Mouse (Mus musculus) heart, embryonic 16.5 days (tissue): ENCODE measurements around the gene Sirpa. TPM values are rescaled to one million over a fixed set of nuclear protein-coding genes. Genes with fewer than 3 reads are reported as not detected.

Experiments
- ATAC-seq: fragments of 200-750 bp; cut with Nextera tagmentation; replicated peaks from 2 replicates; pipeline ENCODE4 v1.8.0; 2017; ENCODE audit warnings: moderate number of reproducible peaks; ENCODE audit not compliant: insufficient read depth, low FRiP score; ENCODE audit errors: extremely low read depth
- H3K27ac ChIP-seq: fragments of 300-500 bp; sonication (generic); 2 replicates; pipeline ENCODE4 v1.5.1; 2014; ENCODE audit warnings: mild to moderate bottlenecking, low read length, control low read depth, moderate library complexity
- H3K27me3 ChIP-seq: fragments of 300-500 bp; sonication (generic); 2 replicates; pipeline ENCODE4 v1.6.1; 2014; ENCODE audit warnings: low read length, mixed read lengths; ENCODE audit not compliant: control insufficient read depth, insufficient read depth
- H3K36me3 ChIP-seq: fragments of 300-500 bp; sonication (generic); 2 replicates; pipeline ENCODE4 v1.6.1; 2014; ENCODE audit not compliant: control insufficient read depth, insufficient read depth
- H3K4me1 ChIP-seq: fragments of 300-500 bp; sonication (generic); 2 replicates; pipeline ENCODE4 v1.6.1; 2014; ENCODE audit warnings: low read length, mixed read lengths; ENCODE audit not compliant: control insufficient read depth, insufficient read depth
- H3K4me2 ChIP-seq: fragments of 300-500 bp; sonication (generic); 2 replicates; pipeline ENCODE4 v1.6.1; 2014; ENCODE audit warnings: low read depth, mild to moderate bottlenecking, control low read depth, low read length
- H3K4me3 ChIP-seq: fragments of 300-500 bp; sonication (generic); 2 replicates; pipeline ENCODE4 v1.5.1; 2014; ENCODE audit warnings: mild to moderate bottlenecking, control low read depth, low read length
- H3K9ac ChIP-seq: fragments of 300-500 bp; sonication (generic); 2 replicates; pipeline ENCODE4 v1.6.1; 2014; ENCODE audit warnings: low read length, control low read depth
- H3K9me3 ChIP-seq: fragments of 300-500 bp; sonication (generic); replicated peaks from 2 replicates; pipeline ENCODE4 v1.6.1; 2016; ENCODE audit warnings: low read length; ENCODE audit not compliant: control insufficient read depth
- WGBS: fragments of 180-500 bp; shearing (Covaris S2); extraction: QIAGEN DNeasy Blood & Tissue Kit; methylation state at CpG from one replicate; pipeline ENCODE4 v1.1.7; 2014; 5-methylcytosine and 5-hydroxymethylcytosine counted together
- polyA plus RNA-seq: library from polyadenylated mRNA; unstranded; fragments of >200 nt; fragmentation: Nextera tagmentation; extraction: Ambion mirVana; gene quantifications from 2 replicates; pipeline ENCODE4 v1.2.1, GENCODE M21; 2015

The Sirpa gene
- polyA plus RNA-seq, 1 experiment from 2014 or later = 14.7 TPM

GRCm38 (mm10) chr2:129575113-129575512 is 17.5 kb upstream of the Sirpa start:
- Histone ChIP-seq H3K27me3 (peaks cover 14% of the 10 kb centered on the region), H3K9ac (no peak overlapping the region), H3K4me3 (no peak overlapping the region), H3K36me3 (no peaks in the 10 kb centered on the region), H3K27ac (no peak overlapping the region), H3K4me2 (no peak overlapping the region), H3K9me3 (no peaks in the 10 kb centered on the region), H3K4me1 (0 out of 2 replicates have a peak, but pooled peaks cover 6% of the 10 kb centered on the region)
- 90% methylated on average over 4 of the region's 4 CpGs for WGBS
- no peak for ATAC-seq

GRCm38 (mm10) chr2:129576611-129577447 is 15.8 kb upstream of the Sirpa start:
- Histone ChIP-seq H3K27ac (no peak overlapping the region), H3K9me3 (no peaks in the 10 kb centered on the region), H3K4me1 (0 out of 2 replicates have a peak, but pooled peaks cover 6% of the 10 kb centered on the region), H3K36me3 (no peaks in the 10 kb centered on the region), H3K27me3 (peaks cover 14% of the 10 kb centered on the region), H3K9ac (no peak overlapping the region), H3K4me2 (no peak overlapping the region), H3K4me3 (no peak overlapping the region)
- 78% methylated on average over 8 of the region's 8 CpGs for WGBS
- no peak for ATAC-seq

DNA sequence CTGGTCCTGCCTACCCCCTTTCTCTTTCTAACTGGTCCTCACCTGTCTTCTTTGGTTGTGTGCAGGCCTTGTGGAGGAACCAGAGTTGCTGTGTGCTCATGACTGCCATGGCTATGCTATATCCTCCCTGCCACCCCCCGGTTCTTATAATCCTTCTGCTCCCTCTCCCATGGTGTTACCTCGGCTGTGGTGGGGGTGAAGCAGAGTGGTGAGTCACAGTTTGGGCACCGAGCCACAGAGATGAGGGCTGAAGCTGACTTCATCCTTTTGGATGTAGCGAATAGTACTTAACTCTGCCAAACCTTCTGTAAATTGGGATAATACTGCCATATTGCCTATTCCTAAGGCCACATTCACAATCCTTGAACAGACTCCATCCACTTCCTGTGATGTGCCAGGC is 12.0 kb upstream of the Sirpa start:
- no peaks in the 10 kb centered on the region for H3K27me3 ChIP-seq
- no peak overlapping the region for H3K4me2 ChIP-seq
- WGBS = 60% methylated on average over 4 of the region's 4 CpGs
- no peak for ATAC-seq
- no peaks in the 10 kb centered on the region for H3K4me1 ChIP-seq
- no peak overlapping the region for H3K9ac ChIP-seq
- H3K36me3 ChIP-seq = no peaks in the 10 kb centered on the region
- H3K27ac ChIP-seq = no peak overlapping the region
- H3K4me3 ChIP-seq = no peak overlapping the region
- no peaks in the 10 kb centered on the region for H3K9me3 ChIP-seq

- WGBS = 47% methylated on average over 3 of the region's 3 CpGs
- no peaks in the 10 kb centered on the region for H3K36me3 ChIP-seq
- H3K4me1 ChIP-seq = no peaks in the 10 kb centered on the region
- H3K27ac ChIP-seq = no peak overlapping the region
- H3K9ac ChIP-seq = no peak overlapping the region
- H3K27me3 ChIP-seq = no peaks in the 10 kb centered on the region
- H3K4me3 ChIP-seq = no peak overlapping the region
- no peaks in the 10 kb centered on the region for H3K9me3 ChIP-seq
- H3K4me2 ChIP-seq = no peak overlapping the region
- no peak for ATAC-seq
These were observed 10.8 kb upstream of the Sirpa start for GRCm38 (mm10) chr2:129581826-129582225.

DNA sequence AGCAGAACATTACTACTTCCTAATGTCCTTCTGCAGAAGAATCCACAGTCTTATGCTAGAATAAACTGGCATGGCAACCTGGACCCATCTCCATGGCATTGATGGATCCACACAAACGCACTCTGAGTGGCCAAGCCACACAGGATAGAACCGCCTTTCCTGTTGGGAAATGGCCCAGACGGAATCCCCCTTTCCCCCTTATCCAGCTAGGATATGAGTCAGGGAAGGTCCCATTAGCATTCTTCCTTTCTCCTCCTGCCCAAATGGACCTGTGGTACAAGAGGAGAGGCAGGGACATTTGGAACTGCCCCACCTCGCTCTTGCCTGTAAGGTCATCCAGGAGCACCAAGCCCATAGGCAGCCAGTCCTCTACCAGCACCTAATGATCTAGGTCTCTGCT is 10.4 kb upstream of the Sirpa start:
- H3K4me3 ChIP-seq = no peak overlapping the region
- no peaks in the 10 kb centered on the region for H3K9me3 ChIP-seq
- H3K4me1 ChIP-seq = no peaks in the 10 kb centered on the region
- H3K36me3 ChIP-seq = no peaks in the 10 kb centered on the region
- 0 out of 2 replicates have a peak, but pooled peaks have one; percentile 6 for ATAC-seq
- no peak overlapping the region for H3K27ac ChIP-seq
- WGBS = 70% methylated on average over 4 of the region's 4 CpGs
- H3K27me3 ChIP-seq = no peaks in the 10 kb centered on the region
- no peak overlapping the region for H3K9ac ChIP-seq
- no peak overlapping the region for H3K4me2 ChIP-seq

- no peak overlapping the region for H3K4me2 ChIP-seq
- no peak overlapping the region for H3K4me3 ChIP-seq
- no peaks in the 10 kb centered on the region; the same call in 1 of the 2 replicates for H3K4me1 ChIP-seq
- H3K27ac ChIP-seq = no peak overlapping the region
- ATAC-seq = no peak
- H3K36me3 ChIP-seq = no peaks in the 10 kb centered on the region
- 31% methylated on average over 1 of the region's 1 CpGs for WGBS
- H3K9me3 ChIP-seq = no peaks in the 10 kb centered on the region
- H3K27me3 ChIP-seq = no peaks in the 10 kb centered on the region
- H3K9ac ChIP-seq = no peak overlapping the region
These were observed 7.7 kb upstream of the Sirpa start for GRCm38 (mm10) chr2:129584905-129585304.

- WGBS = 77% methylated on average over 11 of the region's 11 CpGs
- no peaks in the 10 kb centered on the region for H3K27me3 ChIP-seq
- H3K4me1 ChIP-seq = no peaks in the 10 kb centered on the region; the same call in 1 of the 2 replicates
- H3K36me3 ChIP-seq = no peaks in the 10 kb centered on the region
- H3K9ac ChIP-seq = no peak overlapping the region
- H3K4me2 ChIP-seq = no peak overlapping the region
- no peaks in the 10 kb centered on the region for H3K9me3 ChIP-seq
- no peak for ATAC-seq
- no peak overlapping the region for H3K4me3 ChIP-seq
- no peak overlapping the region for H3K27ac ChIP-seq
These were observed 6.6 kb upstream of the Sirpa start for GRCm38 (mm10) chr2:129585904-129586514.

GRCm38 (mm10) chr2:129587241-129587640 is 5.4 kb upstream of the Sirpa start:
- Histone ChIP-seq H3K9ac (no peak overlapping the region), H3K36me3 (no peaks in the 10 kb centered on the region), H3K27ac (no peak overlapping the region), H3K4me1 (peaks cover 5% of the 10 kb centered on the region), H3K9me3 (no peaks in the 10 kb centered on the region), H3K4me3 (no peak overlapping the region), H3K27me3 (no peaks in the 10 kb centered on the region), H3K4me2 (no peak overlapping the region)
- no peak for ATAC-seq
- 57% methylated on average over 3 of the region's 3 CpGs for WGBS

GRCm38 (mm10) chr2:129587825-129588251 is 4.8 kb upstream of the Sirpa start:
- no peaks in the 10 kb centered on the region for H3K9me3 ChIP-seq
- no peak overlapping the region for H3K4me3 ChIP-seq
- no peaks in the 10 kb centered on the region for H3K36me3 ChIP-seq
- no peak overlapping the region for H3K27ac ChIP-seq
- H3K4me1 ChIP-seq = peaks cover 7% of the 10 kb centered on the region
- no peak overlapping the region for H3K9ac ChIP-seq
- H3K27me3 ChIP-seq = no peaks in the 10 kb centered on the region
- no peak overlapping the region for H3K4me2 ChIP-seq
- no peak for ATAC-seq
- WGBS = 37% methylated on average over 7 of the region's 7 CpGs
